Mouse (Mus musculus) embryonic fibroblast, embryonic 13.5 days (primary cell): ENCODE results near the gene Mdh2. TPM values are rescaled to one million over a fixed set of nuclear protein-coding genes. Genes with fewer than 3 reads are reported as not detected.

Source experiments
- H3K27ac ChIP-seq: 2 replicates; pipeline ENCODE4 v1.5.1; 2012; ENCODE audit warnings: low read length, control low read depth, inconsistent platforms; ENCODE audit not compliant: insufficient read depth
- H3K4me1 ChIP-seq: 2 replicates; pipeline ENCODE4 v1.6.1; 2011; ENCODE audit warnings: low read length; ENCODE audit not compliant: control insufficient read depth, insufficient read depth
- H3K4me3 ChIP-seq: 2 replicates; pipeline ENCODE4 v1.5.1; 2011; ENCODE audit warnings: mild to moderate bottlenecking, control low read depth, low read length; ENCODE audit not compliant: insufficient read depth
- CTCF ChIP-seq: IDR thresholded peaks from 2 replicates; pipeline ENCODE4 v1.5.1; 2011; ENCODE audit warnings: mild to moderate bottlenecking, control low read depth, low read length, moderate library complexity, borderline replicate concordance; ENCODE audit not compliant: insufficient read depth
- POLR2A ChIP-seq: IDR thresholded peaks from 2 replicates; pipeline ENCODE4 v1.6.1; 2011; ENCODE audit warnings: low read depth, mild to moderate bottlenecking, control low read depth, low read length, moderate library complexity
- polyA plus RNA-seq: library from polyadenylated mRNA; stranded (reverse); fragments of >200 nt; gene quantifications from 2 replicates; pipeline ENCODE4 v1.2.4, GENCODE M21; 2011; ENCODE audit warnings: low read depth; ENCODE audit not compliant: missing spikeins, insufficient read length

Gene Mdh2
- polyA plus RNA-seq, 1 experiment = 495 TPM

- Histone ChIP-seq H3K27ac (no peak overlapping the region), H3K4me1 (no peaks in the 10 kb centered on the region), H3K4me3 (no peak overlapping the region)
- TF ChIP-seq POLR2A = no peak
- no peak for TF ChIP-seq CTCF
Observed at GRCm38 (mm10) chr5:135738266-135738665, 40.0 kb upstream of the Mdh2 start.

- Histone ChIP-seq H3K4me1 (no peaks in the 10 kb centered on the region), H3K4me3 (no peak overlapping the region), H3K27ac (no peak overlapping the region)
- TF ChIP-seq CTCF (no peak), POLR2A (no peak)
Observed at GRCm38 (mm10) chr5:135742156-135742555, 36.1 kb upstream of the Mdh2 start.

GRCm38 (mm10) chr5:135742941-135743740 is 35.1 kb upstream of the Mdh2 start:
- Histone ChIP-seq H3K4me1 (no peaks in the 10 kb centered on the region), H3K4me3 (peak overlapping the region; percentile 92), H3K27ac (no peak overlapping the region)
- TF ChIP-seq CTCF (no peak), POLR2A (no peak; the same call in 1 of the 2 replicates)

GRCm38 (mm10) chr5:135743741-135744609 is 34.3 kb upstream of the Mdh2 start, which contains the start of gene Tmem120a:
Gene Tmem120a (minus strand): TSS chr5:135744448.
- peak within 1 kb of the TSS; percentile 92 for H3K4me3 ChIP-seq
- H3K4me1 ChIP-seq = no peaks in the 10 kb centered on the region
- peak within 1 kb of the TSS; percentile 43 for H3K27ac ChIP-seq
- TF ChIP-seq CTCF (no peak), POLR2A (peak; percentile 77; the same call in 1 of the 2 replicates)

- TF ChIP-seq POLR2A (no peak), CTCF (no peak)
- H3K27ac ChIP-seq = peak overlapping the region; percentile 43
- peak overlapping the region; percentile 17; the same call in 1 of the 2 replicates for H3K4me3 ChIP-seq
- no peaks in the 10 kb centered on the region for H3K4me1 ChIP-seq
Observed at GRCm38 (mm10) chr5:135744742-135745141, 33.5 kb upstream of the Mdh2 start.

GRCm38 (mm10) chr5:135751041-135751440 is 27.2 kb upstream of the Mdh2 start:
- no peak for TF ChIP-seq CTCF
- TF ChIP-seq POLR2A = no peak
- H3K27ac ChIP-seq = no peak overlapping the region
- H3K4me1 ChIP-seq = no peaks in the 10 kb centered on the region
- no peak overlapping the region for H3K4me3 ChIP-seq

GRCm38 (mm10) chr5:135751595-135751994 is 26.7 kb upstream of the Mdh2 start:
- H3K27ac ChIP-seq = no peak overlapping the region
- no peak for TF ChIP-seq POLR2A
- no peak for TF ChIP-seq CTCF
- H3K4me3 ChIP-seq = no peak overlapping the region
- H3K4me1 ChIP-seq = no peaks in the 10 kb centered on the region

GRCm38 (mm10) chr5:135761881-135762280 is 16.4 kb upstream of the Mdh2 start:
- TF ChIP-seq CTCF (no peak), POLR2A (no peak)

GRCm38 (mm10) chr5:135763526-135763925 is 14.8 kb upstream of the Mdh2 start:
- Histone ChIP-seq H3K4me1 (no peaks in the 10 kb centered on the region), H3K4me3 (no peak overlapping the region), H3K27ac (no peak overlapping the region)
- TF ChIP-seq CTCF = peak; percentile 82
- TF ChIP-seq POLR2A = no peak

More at GRCm38 (mm10) chr5:135761881-135762280, 16.4 kb upstream of the Mdh2 start:
- H3K4me1 ChIP-seq = no peaks in the 10 kb centered on the region
- H3K4me3 ChIP-seq = no peak overlapping the region
- no peak overlapping the region for H3K27ac ChIP-seq

GRCm38 (mm10) chr5:135764971-135765370 is 13.3 kb upstream of the Mdh2 start:
- Histone ChIP-seq H3K27ac (no peak overlapping the region), H3K4me3 (no peak overlapping the region), H3K4me1 (no peaks in the 10 kb centered on the region)
- no peak for TF ChIP-seq CTCF
- no peak for TF ChIP-seq POLR2A
